Mouse (Mus musculus) limb, embryonic 10.5 days (tissue): ENCODE measurements around the gene Hspb7. TPM values are rescaled to one million over a fixed set of nuclear protein-coding genes. Genes with fewer than 3 reads are reported as not detected.
A peak's percentile ranks its signal among the peaks of the same experiment; 100 is the strongest.

Experiments
- DNase-seq: peaks from one replicate; pipeline ENCODE4 v3.0.0-alpha.2; 2017; ENCODE audit warnings: low spot score
- H3K27ac ChIP-seq: fragments of 300-500 bp; sonication (generic); 2 replicates; pipeline ENCODE4 v1.5.1; 2016; ENCODE audit warnings: mild to moderate bottlenecking
- H3K27me3 ChIP-seq: fragments of 300-500 bp; sonication (generic); 2 replicates; pipeline ENCODE4 v1.6.1; 2016; ENCODE audit warnings: low read depth, mild to moderate bottlenecking; ENCODE audit not compliant: poor library complexity, severe bottlenecking
- H3K36me3 ChIP-seq: fragments of 300-500 bp; sonication (generic); 2 replicates; pipeline ENCODE4 v1.6.1; 2016; ENCODE audit warnings: mild to moderate bottlenecking, moderate library complexity
- H3K4me1 ChIP-seq: fragments of 300-500 bp; sonication (generic); 2 replicates; pipeline ENCODE4 v1.6.1; 2016
- H3K4me3 ChIP-seq: fragments of 300-500 bp; sonication (generic); 2 replicates; pipeline ENCODE4 v1.5.1; 2016; ENCODE audit warnings: mild to moderate bottlenecking, moderate library complexity
- H3K9me3 ChIP-seq: fragments of 300-500 bp; sonication (generic); replicated peaks from 2 replicates; pipeline ENCODE4 v1.6.1; 2016; ENCODE audit warnings: mild to moderate bottlenecking
- WGBS: fragments of 180-500 bp; shearing (Covaris S2); methylation state at CpG from one replicate; pipeline ENCODE4 v1.1.7; 2016; 5-methylcytosine and 5-hydroxymethylcytosine counted together
- polyA plus RNA-seq: library from polyadenylated mRNA; unstranded; fragments of >200 nt; fragmentation: Nextera tagmentation; extraction: Ambion mirVana; gene quantifications from 2 replicates; pipeline ENCODE4 v1.2.1, GENCODE M21; 2016

The Hspb7 gene
- polyA plus RNA-seq, 1 experiment from 2014 or later: 0.05 TPM

DNA sequence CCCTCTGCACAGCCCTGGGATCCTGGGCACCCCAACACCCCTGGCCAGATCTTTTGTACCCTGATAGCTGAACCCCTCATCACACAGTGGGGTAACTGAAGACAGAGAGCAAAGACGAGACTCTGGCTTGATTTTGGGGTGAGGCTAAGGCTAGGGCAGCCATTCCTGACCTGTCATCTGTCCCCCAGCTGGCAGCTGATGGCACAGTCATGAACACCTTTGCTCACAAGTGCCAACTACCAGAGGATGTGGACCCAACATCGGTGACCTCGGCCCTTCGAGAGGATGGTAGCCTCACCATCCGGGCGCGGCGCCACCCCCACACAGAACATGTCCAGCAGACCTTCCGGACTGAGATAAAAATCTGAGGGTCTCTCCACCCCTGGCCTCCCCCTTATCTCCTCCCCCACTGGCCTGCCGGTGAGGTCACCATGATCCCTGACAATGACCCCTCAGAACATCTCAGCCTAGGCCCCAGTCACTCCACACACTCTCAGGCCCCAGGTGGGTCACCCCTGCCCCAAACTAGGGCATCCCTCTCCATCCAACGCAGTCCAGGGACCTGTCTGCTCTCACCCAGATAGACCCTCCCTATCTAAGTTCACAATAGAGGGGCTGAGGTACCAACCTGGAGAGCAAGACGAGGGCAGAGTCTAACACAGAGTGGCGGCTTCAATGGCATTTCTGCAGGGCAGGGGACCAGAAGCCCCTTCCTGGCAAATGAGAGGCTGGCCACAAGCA lies 3.3 kb downstream of the Hspb7 start:
- H3K4me3 ChIP-seq: no peak overlapping the region
- H3K4me1 ChIP-seq: peaks cover 38% of the 10 kb centered on the region
- no peaks in the 10 kb centered on the region for H3K9me3 ChIP-seq
- 87% methylated on average over 13 of the region's 13 CpGs for WGBS
- H3K27me3 ChIP-seq: peaks cover 79% of the 10 kb centered on the region
- H3K27ac ChIP-seq: no peak overlapping the region
- no peaks in the 10 kb centered on the region for H3K36me3 ChIP-seq
- no peak for DNase-seq

- 6% methylated on average over 36 of the region's 36 CpGs for WGBS
- peak overlapping the region; percentile 49 for H3K4me3 ChIP-seq
- H3K36me3 ChIP-seq: no peaks in the 10 kb centered on the region
- H3K27ac ChIP-seq: peak overlapping the region; percentile 39; the same call in 1 of the 2 replicates
- no peaks in the 10 kb centered on the region for H3K9me3 ChIP-seq
- peaks cover 74% of the 10 kb centered on the region for H3K27me3 ChIP-seq
- DNase-seq: peak; percentile 42
- peaks cover 26% of the 10 kb centered on the region for H3K4me1 ChIP-seq
These were observed 5.2 kb downstream of the Hspb7 start for GRCm38 (mm10) chr4:141425484-141426479.

DNA sequence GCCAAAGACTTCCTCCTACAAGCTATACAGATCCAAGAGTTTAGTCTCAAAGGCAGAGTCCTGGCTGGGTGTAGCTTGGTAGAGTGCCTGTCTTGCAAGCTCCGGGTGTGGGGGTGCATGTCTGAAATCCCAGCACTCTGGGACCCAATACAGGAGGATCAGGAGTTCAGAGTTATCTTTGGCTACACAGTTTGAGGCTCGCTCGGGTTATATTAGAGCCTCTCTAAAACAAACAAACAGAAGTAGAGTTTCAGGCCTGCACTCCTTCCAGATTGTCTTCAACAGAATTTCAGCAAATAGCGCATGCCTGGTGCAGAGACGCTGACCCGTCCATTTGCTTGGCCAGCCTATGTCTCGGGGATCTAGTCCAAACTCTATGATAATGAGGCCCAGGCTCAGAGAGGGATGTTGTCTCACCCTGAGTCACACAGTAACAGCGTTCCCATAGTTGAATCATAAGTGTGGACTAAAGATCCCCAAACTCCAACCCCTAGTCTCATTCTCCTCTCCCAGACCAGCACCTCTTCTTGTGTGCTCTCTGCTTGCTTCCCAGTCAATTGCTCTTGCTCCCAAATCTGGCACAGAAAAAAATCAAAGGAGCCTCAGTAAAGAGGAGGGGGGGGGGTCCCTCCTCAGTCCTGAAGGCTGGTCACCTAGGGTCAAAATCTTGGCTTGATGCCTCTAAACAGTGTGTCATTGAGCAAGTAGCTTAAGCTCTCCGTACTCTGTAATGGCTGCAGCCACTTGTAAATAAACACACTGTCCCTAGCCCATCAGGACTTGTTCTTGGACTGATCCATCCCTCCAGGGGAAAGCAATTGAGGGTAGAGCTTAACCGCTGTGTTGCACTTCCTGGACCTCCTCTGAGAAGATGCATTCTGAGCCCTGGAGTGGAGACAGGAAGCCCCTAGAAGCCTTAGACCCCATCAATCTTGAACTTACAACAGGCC lies 6.5 kb downstream of the Hspb7 start:
- H3K4me3 ChIP-seq: no peak overlapping the region
- H3K27ac ChIP-seq: no peak overlapping the region
- DNase-seq: no peak
- peaks cover 68% of the 10 kb centered on the region for H3K27me3 ChIP-seq
- H3K4me1 ChIP-seq: peaks cover 15% of the 10 kb centered on the region
- H3K9me3 ChIP-seq: no peaks in the 10 kb centered on the region
- 76% methylated on average over 10 of the region's 10 CpGs for WGBS
- no peaks in the 10 kb centered on the region for H3K36me3 ChIP-seq

DNA sequence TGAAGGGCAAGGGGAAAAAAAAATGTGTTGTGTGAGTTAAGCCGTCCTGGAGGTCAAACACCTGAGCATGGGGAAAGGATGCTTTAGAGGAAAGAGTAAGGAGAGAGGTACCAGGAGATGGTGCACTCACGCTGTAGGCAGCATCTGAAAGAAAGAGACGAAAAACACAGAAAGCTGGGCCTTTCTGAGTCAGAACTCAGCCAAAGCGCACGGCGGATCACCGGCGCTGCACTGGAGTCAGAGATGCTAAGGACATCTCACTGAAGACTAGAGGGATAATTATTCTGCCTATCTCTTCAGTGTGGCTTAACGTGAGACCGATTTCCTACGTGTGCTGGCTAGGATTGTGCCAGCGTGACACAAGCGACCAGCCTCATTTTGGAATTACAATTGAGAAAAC lies 7.3 kb downstream of the Hspb7 start:
- Histone ChIP-seq H3K36me3 (no peaks in the 10 kb centered on the region), H3K4me3 (no peak overlapping the region), H3K27ac (no peak overlapping the region), H3K4me1 (peaks cover 17% of the 10 kb centered on the region), H3K27me3 (peaks cover 62% of the 10 kb centered on the region), H3K9me3 (no peaks in the 10 kb centered on the region)
- no peak for DNase-seq
- 87% methylated on average over 13 of the region's 13 CpGs for WGBS

GRCm38 (mm10) chr4:141429381-141429780 lies 8.8 kb downstream of the Hspb7 start:
- Histone ChIP-seq H3K9me3 (no peaks in the 10 kb centered on the region), H3K36me3 (no peaks in the 10 kb centered on the region), H3K27ac (no peak overlapping the region), H3K4me3 (no peak overlapping the region), H3K4me1 (peaks cover 17% of the 10 kb centered on the region), H3K27me3 (peaks cover 51% of the 10 kb centered on the region)
- no peak for DNase-seq
- WGBS: 88% methylated on average over 6 of the region's 6 CpGs

- H3K27me3 ChIP-seq: peaks cover 46% of the 10 kb centered on the region
- H3K36me3 ChIP-seq: no peaks in the 10 kb centered on the region
- H3K4me1 ChIP-seq: peaks cover 16% of the 10 kb centered on the region
- WGBS: 48% methylated on average over 9 of the region's 9 CpGs
- no peaks in the 10 kb centered on the region for H3K9me3 ChIP-seq
- no peak overlapping the region for H3K27ac ChIP-seq
- no peak for DNase-seq
- no peak overlapping the region for H3K4me3 ChIP-seq
These were observed 9.3 kb downstream of the Hspb7 start for GRCm38 (mm10) chr4:141429847-141430246.

GRCm38 (mm10) chr4:141430997-141431396 lies 10.4 kb downstream of the Hspb7 start:
- Histone ChIP-seq H3K4me3 (no peak overlapping the region), H3K36me3 (no peaks in the 10 kb centered on the region), H3K4me1 (peaks cover 5% of the 10 kb centered on the region), H3K27ac (no peak overlapping the region), H3K27me3 (peaks cover 35% of the 10 kb centered on the region; the same call in 1 of the 2 replicates), H3K9me3 (no peaks in the 10 kb centered on the region)
- 49% methylated on average over 9 of the region's 9 CpGs for WGBS
- peak; percentile 73 for DNase-seq

DNA sequence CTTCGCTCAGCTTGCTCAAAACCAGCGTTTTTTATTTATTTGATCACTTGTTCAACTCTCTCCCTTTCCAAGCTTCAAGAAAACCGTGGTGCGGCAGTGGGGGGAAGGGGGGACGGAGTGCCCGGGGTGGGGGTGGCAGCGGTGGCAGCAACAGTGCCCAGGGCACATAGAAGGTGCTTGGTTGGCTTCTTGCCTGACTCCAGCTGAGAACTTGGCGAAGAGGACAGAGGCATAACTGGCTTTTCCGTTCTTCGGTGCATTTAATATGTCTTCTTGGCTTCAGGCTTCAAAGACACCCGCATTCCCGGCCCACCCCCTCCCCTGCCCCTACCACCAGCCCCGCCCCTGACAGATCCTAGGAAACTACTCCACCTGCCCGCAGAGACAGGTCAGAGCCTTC lies 12.1 kb downstream of the Hspb7 start:
- no peak for DNase-seq
- 63% methylated on average over 14 of the region's 14 CpGs for WGBS
- H3K4me3 ChIP-seq: no peak overlapping the region
- no peak overlapping the region for H3K27ac ChIP-seq
- H3K9me3 ChIP-seq: no peaks in the 10 kb centered on the region
- H3K27me3 ChIP-seq: peaks cover 18% of the 10 kb centered on the region; the same call in 1 of the 2 replicates
- H3K36me3 ChIP-seq: no peaks in the 10 kb centered on the region
- H3K4me1 ChIP-seq: 0 out of 2 replicates have a peak, but pooled peaks cover 2% of the 10 kb centered on the region

GRCm38 (mm10) chr4:141433191-141433590 lies 12.6 kb downstream of the Hspb7 start:
- Histone ChIP-seq H3K27me3 (0 out of 2 replicates have a peak, but pooled peaks cover 13% of the 10 kb centered on the region), H3K4me1 (0 out of 2 replicates have a peak, but pooled peaks cover 2% of the 10 kb centered on the region), H3K27ac (no peak overlapping the region), H3K4me3 (no peak overlapping the region), H3K36me3 (no peaks in the 10 kb centered on the region), H3K9me3 (no peaks in the 10 kb centered on the region)
- 84% methylated on average over 18 of the region's 18 CpGs for WGBS
- DNase-seq: no peak

DNA sequence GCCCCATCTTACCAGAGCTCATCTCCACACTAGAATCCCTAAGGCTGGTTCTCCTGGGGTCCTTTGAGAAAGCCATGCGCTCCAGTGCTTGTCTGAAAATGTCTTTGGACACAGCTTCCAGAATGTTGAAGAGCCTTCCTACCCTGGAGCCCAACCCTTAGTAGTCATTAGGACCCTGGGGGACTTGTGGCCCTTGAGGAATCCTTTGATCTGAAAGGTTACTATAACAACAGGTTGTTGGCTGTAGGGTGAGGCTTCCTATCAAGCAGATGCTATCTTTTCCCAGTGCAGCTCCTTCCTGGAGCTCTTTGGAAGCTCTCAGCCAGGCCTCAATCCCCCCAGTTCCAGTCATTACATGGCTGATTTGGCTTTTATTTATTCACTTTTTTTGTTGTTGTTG lies 15.4 kb downstream of the Hspb7 start, which contains the start of gene Srarp:
Gene Srarp (minus strand): TSS at position 132 of the 400 bp plus-strand sequence.
- whole genome bisulfite sequencing: 91% methylated on average over 1 of the region's 1 CpGs
- no peak for DNase-seq
- H3K4me3 ChIP-seq: no peak within 1 kb of the TSS
- peaks cover 11% of the 10 kb centered on the region; the same call in 1 of the 2 replicates for H3K4me1 ChIP-seq
- H3K36me3 ChIP-seq: no peaks in the 10 kb centered on the region
- 0 out of 2 replicates have a peak, but pooled peaks cover 10% of the 10 kb centered on the region for H3K27me3 ChIP-seq
- no peak within 1 kb of the TSS for H3K27ac ChIP-seq
- no peaks in the 10 kb centered on the region for H3K9me3 ChIP-seq

GRCm38 (mm10) chr4:141439083-141439803 lies 18.7 kb downstream of the Hspb7 start:
- WGBS: 81% methylated on average over 12 of the region's 12 CpGs
- Histone ChIP-seq H3K4me3 (no peak overlapping the region), H3K36me3 (no peaks in the 10 kb centered on the region), H3K27ac (no peak overlapping the region), H3K9me3 (no peaks in the 10 kb centered on the region), H3K27me3 (no peaks in the 10 kb centered on the region), H3K4me1 (peaks cover 16% of the 10 kb centered on the region)
- DNase-seq: no peak
